Mouse (Mus musculus): ENCODE data around the gene Atp8a2. TPM values are rescaled to one million over a fixed set of nuclear protein-coding genes. Genes with fewer than 3 reads are reported as not detected.
A peak's percentile ranks its signal among the peaks of the same experiment; 100 is the strongest.

The Atp8a2 gene
- total RNA-seq, 2 experiments from 2014 or later: 0.99 to 1.9 TPM

DNA sequence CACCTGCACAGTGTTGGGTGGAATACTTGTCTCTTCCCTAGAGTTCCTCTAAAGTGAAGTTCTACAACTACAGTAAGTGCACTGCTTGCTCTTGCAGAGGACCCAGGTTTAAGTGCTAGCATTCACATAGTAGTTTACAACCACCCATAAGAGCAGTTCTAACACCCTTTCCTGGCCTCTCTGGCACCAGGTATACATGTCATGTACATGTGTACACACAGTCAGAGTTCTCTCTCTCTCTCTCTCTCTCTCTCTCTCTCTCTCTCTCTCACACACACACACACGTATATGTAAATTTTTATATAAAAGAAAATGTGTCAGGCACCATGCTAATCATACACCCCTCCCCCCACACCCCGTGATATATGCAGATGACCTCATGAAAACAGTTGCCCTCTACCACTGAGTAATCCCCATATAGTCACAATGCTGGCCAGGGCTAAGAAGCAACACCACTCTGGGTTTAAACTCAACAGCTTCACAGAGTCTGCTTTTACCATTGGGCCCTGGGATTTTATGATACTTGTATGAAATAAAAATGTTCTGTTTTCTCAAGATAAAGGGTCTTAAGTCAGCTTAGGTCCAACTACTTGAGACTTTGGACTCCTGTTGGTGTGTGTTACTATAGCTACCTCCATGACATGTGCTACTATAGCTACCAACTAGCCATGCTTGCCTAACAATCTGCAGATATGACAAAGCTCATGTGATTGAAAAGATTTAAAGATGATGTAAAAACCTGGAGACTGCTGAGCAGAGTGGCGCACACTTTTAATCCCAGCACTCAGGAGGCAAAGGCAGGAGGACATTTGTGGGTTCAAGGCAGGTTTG is 487.3 kb downstream of the Atp8a2 start:
- no peak for DNase-seq

- no peak for DNase-seq
These were observed 489.0 kb downstream of the Atp8a2 start for GRCm38 (mm10) chr14:59708009-59708408.

- DNase-seq: no peak
These were observed 491.5 kb downstream of the Atp8a2 start for GRCm38 (mm10) chr14:59705326-59706058.

GRCm38 (mm10) chr14:59701492-59701891 is 495.5 kb downstream of the Atp8a2 start:
- DNase-seq: no peak

- DNase-seq: no peak
These were observed 501.8 kb downstream of the Atp8a2 start for GRCm38 (mm10) chr14:59695160-59695559.

DNA sequence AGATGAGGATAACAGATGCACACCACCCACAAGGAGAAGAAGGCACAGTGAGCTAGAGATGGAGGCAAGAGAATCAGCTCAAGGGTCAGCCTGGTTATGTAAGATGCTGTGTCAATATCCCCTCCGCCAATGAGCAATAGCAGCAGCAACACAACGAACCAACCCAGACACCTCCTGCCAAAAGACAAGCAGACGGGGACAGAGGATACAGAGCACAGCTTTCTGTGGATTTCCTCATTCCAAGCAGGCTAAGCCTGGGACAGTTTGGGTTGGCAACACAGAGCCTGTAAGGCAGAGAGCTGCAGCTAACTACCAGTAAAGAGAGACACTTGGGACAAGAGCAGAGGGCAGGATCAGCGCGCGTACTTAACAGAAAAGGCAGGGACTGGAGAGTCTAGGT is 504.8 kb downstream of the Atp8a2 start:
- DNase-seq: no peak

DNA sequence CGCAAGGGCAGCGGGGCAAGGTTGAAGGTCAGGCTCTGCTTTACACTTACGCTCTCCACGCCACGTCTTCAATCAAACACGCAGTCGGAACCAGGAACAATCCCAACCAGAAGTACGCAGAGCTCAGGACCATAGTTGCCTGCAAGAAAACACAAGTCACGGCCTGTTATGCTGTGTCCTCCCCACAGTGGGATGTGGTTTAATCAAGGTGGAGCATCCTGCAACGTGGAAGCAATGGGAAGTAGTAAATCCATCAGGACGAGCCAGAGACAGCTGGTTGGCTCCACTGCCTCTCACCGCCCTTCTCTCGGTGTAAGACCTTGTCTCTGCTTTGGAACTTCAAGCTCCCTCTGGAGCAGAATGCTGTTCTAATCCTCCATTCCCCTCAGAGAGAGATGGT is 505.6 kb downstream of the Atp8a2 start:
- no peak for DNase-seq

GRCm38 (mm10) chr14:59690954-59691353 is 506.0 kb downstream of the Atp8a2 start:
- DNase-seq: no peak

- no peak for DNase-seq
These were observed 507.4 kb downstream of the Atp8a2 start for GRCm38 (mm10) chr14:59689596-59689995.

DNA sequence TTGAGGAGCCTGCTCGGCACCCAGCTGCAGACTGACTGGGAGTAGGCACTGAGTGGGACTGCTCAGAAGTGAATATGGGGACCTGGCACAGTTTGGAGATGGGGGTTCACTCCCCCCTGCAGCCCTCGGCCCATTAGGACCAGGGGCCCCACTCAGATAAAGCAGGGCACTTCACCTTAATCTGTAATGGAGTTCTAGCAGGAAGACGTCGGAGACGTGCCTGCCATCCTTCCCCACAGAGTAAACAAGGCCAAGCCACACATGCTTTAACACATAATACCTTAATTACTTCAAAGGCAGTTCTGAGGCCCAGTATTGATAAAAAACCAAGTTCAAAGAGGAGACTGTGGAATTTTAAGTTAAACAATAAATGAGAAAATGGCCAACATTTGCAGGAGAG is 510.8 kb downstream of the Atp8a2 start:
- no peak for DNase-seq

DNA sequence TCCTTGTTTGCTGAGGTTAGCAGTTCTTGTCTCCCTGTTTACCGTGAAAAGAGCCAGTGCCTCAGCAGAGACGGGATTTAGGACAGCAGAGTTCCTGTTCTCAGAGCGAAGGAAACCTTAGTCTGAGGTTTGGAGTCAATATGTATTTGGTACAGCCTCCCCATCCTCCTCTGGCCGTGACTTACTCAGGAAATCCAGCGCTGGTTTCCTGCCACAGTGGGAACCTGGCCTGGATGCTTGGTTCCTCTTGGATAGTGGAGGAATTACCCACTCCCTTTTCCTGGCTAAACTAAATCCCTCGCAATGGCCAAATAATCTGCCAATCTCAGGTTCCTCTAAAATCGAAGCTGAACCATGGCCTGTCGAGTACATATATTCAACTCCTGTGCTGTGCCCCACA is 511.6 kb downstream of the Atp8a2 start:
- no peak for DNase-seq

DNA sequence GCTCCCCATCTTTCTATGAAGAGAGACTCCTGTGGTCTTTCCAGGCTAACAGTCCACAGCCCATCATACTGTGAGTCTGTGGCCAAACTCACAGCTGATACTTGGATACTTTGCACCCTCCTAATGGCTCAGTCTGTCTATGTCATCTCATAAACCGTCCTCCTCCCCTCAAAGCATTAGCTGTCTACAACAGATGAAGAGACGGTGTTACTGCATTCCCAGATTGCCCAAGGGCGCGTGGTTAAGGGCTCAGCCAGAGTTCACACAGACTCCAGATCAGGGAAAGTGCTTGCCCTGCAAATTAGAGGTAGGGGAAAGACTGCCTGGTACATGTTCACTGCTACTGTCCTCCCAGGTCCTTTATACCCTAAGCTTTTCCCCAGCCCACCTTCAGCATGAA is 515.1 kb downstream of the Atp8a2 start:
- DNase-seq: no peak

DNA sequence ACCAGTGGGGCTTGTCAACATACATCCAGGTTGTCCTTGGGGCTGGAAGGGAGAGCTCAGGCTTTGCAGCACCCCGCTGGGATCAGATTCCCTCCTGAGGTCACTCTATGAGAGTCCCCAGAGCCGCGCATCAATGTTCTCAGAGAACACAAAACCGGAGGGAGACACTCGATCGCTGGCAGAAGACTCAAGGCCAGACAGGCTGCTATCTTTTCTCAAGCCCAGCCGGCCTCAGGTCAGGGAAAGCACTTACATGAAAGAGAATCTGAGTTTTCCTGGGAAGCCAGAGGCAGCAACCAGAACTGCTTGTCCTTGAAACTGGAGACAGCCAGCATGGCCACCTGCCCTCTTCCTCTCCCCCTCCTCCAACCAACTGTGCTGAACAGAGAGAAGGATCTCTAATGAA is 519.4 kb downstream of the Atp8a2 start:
- DNase-seq: peak; percentile 58 to 68

GRCm38 (mm10) chr14:59675330-59675729 is 521.6 kb downstream of the Atp8a2 start:
- DNase-seq: no peak

DNA sequence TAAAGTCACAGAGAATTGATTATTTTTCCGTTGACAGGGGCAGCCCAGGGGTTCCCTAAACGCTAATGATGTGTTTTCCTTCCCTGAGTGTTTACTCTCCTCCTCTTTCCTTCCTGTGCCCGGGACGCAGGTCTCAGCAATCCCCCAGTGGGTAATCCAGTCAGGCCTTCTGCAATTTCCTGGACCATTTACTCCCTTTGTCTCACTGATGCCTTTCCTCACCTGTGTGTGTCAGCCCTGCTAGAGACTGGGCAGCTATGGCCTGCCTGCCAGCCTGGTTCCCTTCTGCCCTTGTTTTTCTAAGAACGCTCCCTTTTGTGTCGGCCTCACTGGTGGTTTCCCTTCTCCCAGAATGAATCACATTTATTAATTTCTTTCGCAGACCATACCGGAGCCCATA is 522.4 kb downstream of the Atp8a2 start:
- DNase-seq: no peak

DNA sequence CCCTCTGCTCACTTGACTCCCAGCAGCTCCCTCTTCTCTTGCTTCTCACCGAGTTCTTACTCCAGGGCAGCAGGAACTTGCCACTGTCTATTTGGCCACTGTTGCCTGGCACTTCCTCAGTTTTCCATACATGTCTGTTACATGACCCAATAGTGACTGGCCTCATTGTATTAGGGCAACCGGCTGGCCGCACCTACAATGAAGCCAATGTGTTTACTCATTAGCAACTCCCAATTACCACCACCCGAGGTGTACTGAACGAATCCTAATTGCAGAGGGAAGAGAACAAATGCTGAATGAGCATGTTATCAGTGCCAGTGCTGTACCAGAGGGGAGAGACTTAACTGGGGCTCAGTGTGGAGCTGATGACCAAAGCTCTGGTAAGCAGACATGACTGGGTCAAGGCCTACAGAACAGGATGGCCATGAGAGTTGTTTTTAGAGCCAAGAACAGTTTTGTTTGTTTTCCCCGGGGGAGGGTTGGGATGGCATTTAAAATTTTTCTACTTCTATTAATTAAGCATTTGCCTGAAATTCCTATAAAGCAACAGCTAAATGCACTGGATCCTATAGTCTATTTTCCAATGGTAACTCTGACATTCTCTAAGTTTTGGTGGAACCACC is 524.0 kb downstream of the Atp8a2 start:
- DNase-seq: peak; percentile 44 to 48

DNA sequence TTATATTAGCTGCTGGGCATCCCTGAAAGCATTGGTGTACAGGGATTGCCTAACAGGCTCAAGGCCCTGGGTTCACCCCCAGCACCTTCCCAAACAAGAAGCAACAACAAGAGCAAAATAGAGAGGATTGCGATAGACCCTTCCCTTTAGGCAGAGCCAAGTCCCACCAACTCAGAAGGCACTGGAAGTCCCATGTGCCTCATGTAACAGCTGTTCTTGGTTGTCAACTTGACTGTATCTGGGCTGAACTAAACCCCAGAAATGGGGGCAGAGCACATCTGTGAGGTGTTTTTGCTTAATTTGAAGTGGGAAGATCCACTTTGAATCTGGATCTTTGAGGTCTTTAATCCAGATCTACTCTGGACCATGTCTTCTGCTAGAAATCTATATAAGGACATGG is 539.9 kb downstream of the Atp8a2 start:
- no peak for DNase-seq

DNA sequence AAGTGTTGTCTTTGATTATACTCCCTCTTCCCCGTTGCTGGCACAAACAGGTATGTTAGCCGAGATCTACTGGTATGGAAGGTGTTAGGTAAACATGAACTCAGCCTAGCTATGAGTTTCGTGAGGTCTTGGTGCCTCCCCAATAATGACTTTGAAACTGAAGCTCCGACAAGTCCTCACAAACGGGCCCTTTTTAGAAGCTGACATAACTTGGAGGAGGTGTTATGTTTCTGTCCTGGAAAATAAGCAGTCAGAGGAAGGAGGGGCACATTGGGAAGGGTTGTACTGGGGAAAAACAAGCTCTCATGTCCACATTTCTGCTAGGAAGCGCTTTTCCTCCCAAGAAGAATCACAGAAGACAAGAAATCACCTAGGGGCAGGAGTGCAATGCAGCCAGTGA is 540.4 kb downstream of the Atp8a2 start:
- no peak for DNase-seq

DNA sequence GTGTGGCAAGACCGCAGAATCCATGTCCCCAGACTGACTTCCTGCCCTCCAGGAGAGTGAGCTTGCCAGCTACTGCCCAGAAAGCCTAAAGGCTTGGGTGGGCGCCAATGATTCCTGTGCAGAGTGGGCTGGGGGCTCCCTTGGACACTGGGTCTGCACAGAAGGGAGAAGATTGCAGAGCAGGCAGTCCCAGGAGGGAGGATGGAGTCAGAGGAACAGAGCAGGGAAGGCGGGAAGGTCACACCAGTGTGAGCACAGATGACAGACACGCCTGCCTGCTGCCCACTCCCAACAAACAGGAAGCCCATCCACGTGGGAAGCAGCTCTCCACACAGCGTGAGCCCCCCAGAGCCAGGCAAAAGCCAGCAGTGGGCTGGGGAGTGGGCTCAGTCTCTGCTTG is 547.6 kb downstream of the Atp8a2 start:
- no peak for DNase-seq

- peak; percentile 29 to 35 for DNase-seq
These were observed 548.4 kb downstream of the Atp8a2 start for GRCm38 (mm10) chr14:59648611-59649010.

DNA sequence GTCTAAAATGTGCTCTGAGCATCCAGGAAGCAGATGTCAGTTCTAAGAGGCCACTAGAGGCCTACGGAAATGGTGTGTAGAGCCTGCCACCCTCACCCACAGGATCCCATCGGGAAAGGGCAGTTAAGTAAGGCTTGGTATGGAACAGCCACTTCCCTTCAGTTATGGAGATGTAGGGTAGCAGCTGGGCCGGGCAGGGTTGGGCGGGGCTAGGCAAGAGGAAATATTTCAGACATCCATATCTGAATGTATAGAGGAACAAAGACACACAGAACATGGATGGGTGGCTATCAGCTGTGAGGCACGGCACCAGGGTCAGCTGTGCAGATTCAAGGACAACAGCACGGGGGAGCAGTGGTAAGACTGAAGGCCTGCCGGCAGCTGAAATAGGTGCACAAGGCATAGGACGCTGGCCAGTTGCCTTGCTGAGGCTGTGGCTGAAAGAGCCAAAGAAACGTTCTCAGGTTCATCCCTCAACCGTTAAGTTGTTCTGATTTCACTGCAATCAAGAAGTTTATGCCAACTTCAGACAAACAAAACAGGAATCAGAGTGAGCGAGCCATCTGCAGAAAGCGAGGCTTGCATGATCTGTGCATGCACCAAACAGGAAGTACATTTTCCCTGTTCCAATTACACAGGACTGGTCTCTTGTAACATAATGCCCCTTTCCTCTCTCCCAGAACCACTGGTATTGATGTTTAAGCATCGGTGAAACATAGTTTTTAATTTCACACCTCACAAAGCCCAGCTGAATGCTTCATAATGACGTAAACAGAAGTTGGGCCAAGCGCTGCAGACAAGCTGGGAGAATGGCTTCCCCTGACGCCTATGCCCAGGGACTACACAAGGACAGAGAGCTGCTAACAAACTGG is 549.9 kb downstream of the Atp8a2 start:
- DNase-seq: peak; percentile 58 to 63

GRCm38 (mm10) chr14:59644896-59645295 is 552.1 kb downstream of the Atp8a2 start:
- no peak for DNase-seq
